Mouse (Mus musculus): Measurements from ENCODE around the gene Cdh13. TPM values are rescaled to one million over a fixed set of nuclear protein-coding genes. Genes with fewer than 3 reads are reported as not detected.

Gene Cdh13
- polyA plus RNA-seq, 1 experiment = 56.6 TPM

GRCm38 (mm10) chr8:118789649-118790048 lies 506.1 kb downstream of the Cdh13 start:
- no peak overlapping the region for H3K4me3 ChIP-seq
- no peaks in the 10 kb centered on the region for H3K79me2 ChIP-seq (ENCODE audit: control insufficient read depth, insufficient read depth)
- no peak overlapping the region for H3ac ChIP-seq (ENCODE audit: control insufficient read depth, insufficient read length)
- H3K36me3 ChIP-seq (ENCODE audit: control insufficient read depth, insufficient read depth) = no peaks in the 10 kb centered on the region
- TF ChIP-seq E2F4 (IDR thresholded peaks at IDR 0.05; ENCODE audit: insufficient read depth) (no peak), TCF3 (IDR thresholded peaks at IDR 0.05; ENCODE audit: insufficient read length, low read depth) (no peak), MAX (IDR thresholded peaks at IDR 0.05; ENCODE audit: low read depth) (no peak), CEBPB (IDR thresholded peaks at IDR 0.05; ENCODE audit: insufficient read depth, poor library complexity, severe bottlenecking) (no peak), POLR2AphosphoS2 (IDR thresholded peaks at IDR 0.05; ENCODE audit: insufficient read length, low read depth) (no peak), USF1 (IDR thresholded peaks at IDR 0.05; ENCODE audit: low read depth) (no peak), MYOD1 (IDR thresholded peaks at IDR 0.05; ENCODE audit: control insufficient read depth in 1 of 3, insufficient read length in 2 of 3, low read depth in 2 of 3) (no peak), SRF (IDR thresholded peaks at IDR 0.05; ENCODE audit: control insufficient read depth, insufficient read length, low read depth) (no peak), MYOG (IDR thresholded peaks at IDR 0.05; ENCODE audit: control insufficient read depth in 1 of 3, insufficient read depth in 1 of 3, insufficient read length in 2 of 3, low read depth in 2 of 3) (no peak), REST (IDR thresholded peaks at IDR 0.05; ENCODE audit: insufficient read depth, insufficient read length) (no peak), POLR2A (IDR thresholded peaks at IDR 0.05; ENCODE audit: insufficient read length, low read depth) (no peak)
- no peak overlapping the region for H3K4me2 ChIP-seq (ENCODE audit: low read depth)
- H3K27me3 ChIP-seq (ENCODE audit: control insufficient read depth, insufficient read depth, insufficient read length) = no peaks in the 10 kb centered on the region

GRCm38 (mm10) chr8:118794886-118795285 lies 511.4 kb downstream of the Cdh13 start:
- no peak for TF ChIP-seq TCF3 (IDR thresholded peaks at IDR 0.05; ENCODE audit: insufficient read length, low read depth)
- TF ChIP-seq REST (IDR thresholded peaks at IDR 0.05; ENCODE audit: insufficient read depth, insufficient read length) = no peak
- no peak for TF ChIP-seq E2F4 (IDR thresholded peaks at IDR 0.05; ENCODE audit: insufficient read depth)
- TF ChIP-seq USF1 (IDR thresholded peaks at IDR 0.05; ENCODE audit: low read depth) = no peak
- no peak for TF ChIP-seq MAX (IDR thresholded peaks at IDR 0.05; ENCODE audit: low read depth)
- TF ChIP-seq CEBPB (IDR thresholded peaks at IDR 0.05; ENCODE audit: insufficient read depth, poor library complexity, severe bottlenecking) = no peak
- no peak for TF ChIP-seq TCF12 (IDR thresholded peaks at IDR 0.05; ENCODE audit: insufficient read depth, poor library complexity, severe bottlenecking)
- TF ChIP-seq MYOD1 (IDR thresholded peaks at IDR 0.05; ENCODE audit: control insufficient read depth in 1 of 3, insufficient read length in 2 of 3, low read depth in 2 of 3) = no peak
- TF ChIP-seq SRF (IDR thresholded peaks at IDR 0.05; ENCODE audit: control insufficient read depth, insufficient read length, low read depth) = no peak
- TF ChIP-seq POLR2AphosphoS2 (IDR thresholded peaks at IDR 0.05; ENCODE audit: insufficient read length, low read depth) = no peak
- no peak for TF ChIP-seq POLR2A (IDR thresholded peaks at IDR 0.05; ENCODE audit: insufficient read length, low read depth)
- TF ChIP-seq MYOG (IDR thresholded peaks at IDR 0.05; ENCODE audit: control insufficient read depth in 1 of 3, insufficient read depth in 1 of 3, insufficient read length in 2 of 3, low read depth in 2 of 3) = no peak
- Histone ChIP-seq H3ac (ENCODE audit: control insufficient read depth, insufficient read length) (no peak overlapping the region), H3K4me2 (ENCODE audit: low read depth) (no peak overlapping the region), H3K4me3 (no peak overlapping the region), H3K36me3 (ENCODE audit: control insufficient read depth, insufficient read depth) (no peaks in the 10 kb centered on the region), H3K79me2 (ENCODE audit: control insufficient read depth, insufficient read depth) (no peaks in the 10 kb centered on the region), H3K27me3 (ENCODE audit: control insufficient read depth, insufficient read depth, insufficient read length) (no peaks in the 10 kb centered on the region)

- Histone ChIP-seq H3ac (ENCODE audit: control insufficient read depth, insufficient read length) (no peak overlapping the region), H3K4me2 (ENCODE audit: low read depth) (no peak overlapping the region), H3K79me2 (ENCODE audit: control insufficient read depth, insufficient read depth) (no peaks in the 10 kb centered on the region), H3K27me3 (ENCODE audit: control insufficient read depth, insufficient read depth, insufficient read length) (no peaks in the 10 kb centered on the region), H3K36me3 (ENCODE audit: control insufficient read depth, insufficient read depth) (no peaks in the 10 kb centered on the region), H3K4me3 (no peak overlapping the region)
- TF ChIP-seq MAX (IDR thresholded peaks at IDR 0.05; ENCODE audit: low read depth) (no peak), SRF (IDR thresholded peaks at IDR 0.05; ENCODE audit: control insufficient read depth, insufficient read length, low read depth) (no peak), POLR2AphosphoS2 (IDR thresholded peaks at IDR 0.05; ENCODE audit: insufficient read length, low read depth) (no peak), CEBPB (IDR thresholded peaks at IDR 0.05; ENCODE audit: insufficient read depth, poor library complexity, severe bottlenecking) (no peak), E2F4 (IDR thresholded peaks at IDR 0.05; ENCODE audit: insufficient read depth) (no peak), TCF3 (IDR thresholded peaks at IDR 0.05; ENCODE audit: insufficient read length, low read depth) (no peak)
Observed at GRCm38 (mm10) chr8:118796491-118796890, 513.0 kb downstream of the Cdh13 start.

DNA sequence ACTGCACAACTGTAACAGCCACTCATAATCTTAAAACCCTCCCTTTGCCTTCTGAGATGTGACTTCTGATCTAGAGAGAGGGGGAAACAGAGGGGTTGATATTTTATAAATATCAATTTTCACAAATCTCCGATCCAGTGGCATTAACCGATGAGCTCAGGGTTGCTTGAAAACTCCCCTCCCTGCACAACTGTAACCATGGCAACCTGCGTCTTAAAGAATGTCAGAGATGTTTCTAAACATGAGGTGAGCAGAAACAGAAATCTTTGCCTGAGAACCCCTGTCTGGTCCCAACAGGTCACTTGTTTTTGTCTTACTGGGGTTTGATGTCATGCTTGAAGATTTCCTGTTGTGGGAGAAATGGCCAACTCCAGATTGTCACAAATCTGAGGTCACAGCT lies 513.6 kb downstream of the Cdh13 start:
- H3K36me3 ChIP-seq (ENCODE audit: control insufficient read depth, insufficient read depth) = no peaks in the 10 kb centered on the region
- no peak overlapping the region for H3K4me3 ChIP-seq
- H3K27me3 ChIP-seq (ENCODE audit: control insufficient read depth, insufficient read depth, insufficient read length) = no peaks in the 10 kb centered on the region
- H3K79me2 ChIP-seq (ENCODE audit: control insufficient read depth, insufficient read depth) = no peaks in the 10 kb centered on the region
- no peak for TF ChIP-seq TCF3 (IDR thresholded peaks at IDR 0.05; ENCODE audit: insufficient read length, low read depth)
- TF ChIP-seq USF1 (IDR thresholded peaks at IDR 0.05; ENCODE audit: low read depth) = no peak
- no peak for TF ChIP-seq SRF (IDR thresholded peaks at IDR 0.05; ENCODE audit: control insufficient read depth, insufficient read length, low read depth)
- TF ChIP-seq REST (IDR thresholded peaks at IDR 0.05; ENCODE audit: insufficient read depth, insufficient read length) = no peak
- no peak for TF ChIP-seq POLR2A (IDR thresholded peaks at IDR 0.05; ENCODE audit: insufficient read length, low read depth)
- TF ChIP-seq MAX (IDR thresholded peaks at IDR 0.05; ENCODE audit: low read depth) = no peak
- TF ChIP-seq E2F4 (IDR thresholded peaks at IDR 0.05; ENCODE audit: insufficient read depth) = no peak
- TF ChIP-seq MYOG (IDR thresholded peaks at IDR 0.05; ENCODE audit: control insufficient read depth in 1 of 3, insufficient read depth in 1 of 3, insufficient read length in 2 of 3, low read depth in 2 of 3) = no peak
- no peak for TF ChIP-seq CEBPB (IDR thresholded peaks at IDR 0.05; ENCODE audit: insufficient read depth, poor library complexity, severe bottlenecking)
- H3ac ChIP-seq (ENCODE audit: control insufficient read depth, insufficient read length) = no peak overlapping the region
- H3K4me2 ChIP-seq (ENCODE audit: low read depth) = no peak overlapping the region

DNA sequence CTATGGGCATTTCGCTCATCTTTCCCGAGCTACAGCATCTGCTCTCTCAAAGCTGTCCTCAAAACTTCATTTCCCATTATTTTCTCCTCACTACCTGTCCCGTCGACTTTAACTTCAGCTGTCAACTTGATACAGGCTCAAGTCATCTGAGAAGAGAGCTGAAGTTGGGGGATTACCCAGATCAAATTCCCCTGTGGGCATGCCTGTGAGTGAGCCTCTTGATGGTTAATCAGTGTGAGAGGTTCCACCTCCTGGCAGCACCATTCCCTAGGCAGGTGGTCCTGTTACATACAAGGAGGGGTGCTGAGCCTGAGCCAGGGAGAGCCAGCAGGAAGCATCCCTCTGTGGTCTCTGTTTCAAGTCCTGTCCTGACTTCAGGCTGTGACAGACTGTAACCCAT lies 519.6 kb downstream of the Cdh13 start:
- H3ac ChIP-seq (ENCODE audit: control insufficient read depth, insufficient read length) = no peak overlapping the region
- H3K27me3 ChIP-seq (ENCODE audit: control insufficient read depth, insufficient read depth, insufficient read length) = no peaks in the 10 kb centered on the region
- no peaks in the 10 kb centered on the region for H3K79me2 ChIP-seq (ENCODE audit: control insufficient read depth, insufficient read depth)

More for the DNA sequence above, 519.6 kb downstream of the Cdh13 start:
- TF ChIP-seq MYOD1 (IDR thresholded peaks at IDR 0.05; ENCODE audit: control insufficient read depth in 1 of 3, insufficient read length in 2 of 3, low read depth in 2 of 3) = no peak
- no peak for TF ChIP-seq POLR2AphosphoS2 (IDR thresholded peaks at IDR 0.05; ENCODE audit: insufficient read length, low read depth)
- no peak for TF ChIP-seq TCF3 (IDR thresholded peaks at IDR 0.05; ENCODE audit: insufficient read length, low read depth)
- no peak for TF ChIP-seq TCF12 (IDR thresholded peaks at IDR 0.05; ENCODE audit: insufficient read depth, poor library complexity, severe bottlenecking)
- no peak for TF ChIP-seq POLR2A (IDR thresholded peaks at IDR 0.05; ENCODE audit: insufficient read length, low read depth)
- TF ChIP-seq MYOG (IDR thresholded peaks at IDR 0.05; ENCODE audit: control insufficient read depth in 1 of 3, insufficient read depth in 1 of 3, insufficient read length in 2 of 3, low read depth in 2 of 3) = no peak
- TF ChIP-seq MAX (IDR thresholded peaks at IDR 0.05; ENCODE audit: low read depth) = no peak
- no peak for TF ChIP-seq CEBPB (IDR thresholded peaks at IDR 0.05; ENCODE audit: insufficient read depth, poor library complexity, severe bottlenecking)
- no peak for TF ChIP-seq USF1 (IDR thresholded peaks at IDR 0.05; ENCODE audit: low read depth)
- TF ChIP-seq E2F4 (IDR thresholded peaks at IDR 0.05; ENCODE audit: insufficient read depth) = no peak
- TF ChIP-seq REST (IDR thresholded peaks at IDR 0.05; ENCODE audit: insufficient read depth, insufficient read length) = no peak
- no peak for TF ChIP-seq SRF (IDR thresholded peaks at IDR 0.05; ENCODE audit: control insufficient read depth, insufficient read length, low read depth)
- Histone ChIP-seq H3K4me2 (ENCODE audit: low read depth) (no peak overlapping the region), H3K36me3 (ENCODE audit: control insufficient read depth, insufficient read depth) (no peaks in the 10 kb centered on the region), H3K4me3 (no peak overlapping the region)

Measured in myocyte (in vitro differentiated cells).